Mouse (Mus musculus) lung, adult 2 months (tissue): ENCODE data around the gene Anxa8. TPM values are rescaled to one million over a fixed set of nuclear protein-coding genes. Genes with fewer than 3 reads are reported as not detected.

Source experiments
- DNase-seq: peaks from one replicate; pipeline ENCODE4 v3.0.0; 2022
- H3K4me1 ChIP-seq: fragments of 200-500 bp; 2 replicates; pipeline ENCODE4 v1.6.1; 2011; ENCODE audit warnings: low read length; ENCODE audit not compliant: control insufficient read depth, insufficient read depth
- H3K4me3 ChIP-seq: fragments of 200-500 bp; replicated peaks from 2 replicates; pipeline ENCODE3; 2011; ENCODE audit warnings: low read depth, mild to moderate bottlenecking, control low read depth, low read length; ENCODE audit errors: extremely low read depth
- CTCF ChIP-seq: fragments of 200-500 bp; IDR thresholded peaks from 2 replicates; pipeline ENCODE4 v1.5.1; 2011; ENCODE audit warnings: mild to moderate bottlenecking, low read length, control low read depth; ENCODE audit not compliant: insufficient read depth
- POLR2A ChIP-seq: fragments of 200-500 bp; IDR thresholded peaks from 2 replicates; pipeline ENCODE4 v1.6.1; 2011; ENCODE audit warnings: low read depth, mild to moderate bottlenecking, control low read depth, low read length, borderline replicate concordance; ENCODE audit errors: extremely low read depth
- WGBS: fragments of 180-500 bp; shearing (Covaris S2); methylation state at CpG from one replicate; pipeline ENCODE4 v1.1.7; 2018; 5-methylcytosine and 5-hydroxymethylcytosine counted together
- polyA plus RNA-seq: library from polyadenylated mRNA; depleted of rRNA; stranded (reverse); fragments of >200 nt; gene quantifications from 2 replicates; pipeline ENCODE4 v1.2.3, GENCODE M21; 2012

Gene Anxa8
- polyA plus RNA-seq, 1 experiment = 21.8 TPM

- 55% methylated on average over 4 of the region's 4 CpGs for WGBS
- Histone ChIP-seq H3K4me1 (no peaks in the 10 kb centered on the region), H3K4me3 (no peak overlapping the region)
- no peak for DNase-seq
- TF ChIP-seq CTCF = no peak
- TF ChIP-seq POLR2A = no peak
Observed at GRCm38 (mm10) chr14:34086806-34087205, 1.0 kb downstream of the Anxa8 start.

- no peak overlapping the region for H3K4me3 ChIP-seq
- TF ChIP-seq POLR2A (no peak), CTCF (no peak)
- no peak for DNase-seq
- 51% methylated on average over 2 of the region's 2 CpGs for WGBS
- H3K4me1 ChIP-seq = no peaks in the 10 kb centered on the region
Observed at GRCm38 (mm10) chr14:34087856-34088398, 2.1 kb downstream of the Anxa8 start.

- no peak for DNase-seq
- WGBS = 64% methylated on average over 8 of the region's 8 CpGs
- Histone ChIP-seq H3K4me1 (no peaks in the 10 kb centered on the region), H3K4me3 (no peak overlapping the region)
- no peak for TF ChIP-seq POLR2A
- no peak for TF ChIP-seq CTCF
Observed at GRCm38 (mm10) chr14:34089796-34090195, 4.0 kb downstream of the Anxa8 start.

- Histone ChIP-seq H3K4me1 (no peaks in the 10 kb centered on the region), H3K4me3 (no peak overlapping the region)
- no peak for DNase-seq
- 81% methylated on average over 5 of the region's 5 CpGs for WGBS
- TF ChIP-seq POLR2A (no peak), CTCF (no peak)
Observed at GRCm38 (mm10) chr14:34091475-34091874, 5.7 kb downstream of the Anxa8 start.

- no peak overlapping the region for H3K4me3 ChIP-seq
- WGBS = 84% methylated on average over 1 of the region's 1 CpGs
- TF ChIP-seq POLR2A = no peak
- TF ChIP-seq CTCF = no peak
Observed at GRCm38 (mm10) chr14:34092856-34093255, 7.1 kb downstream of the Anxa8 start.

GRCm38 (mm10) chr14:34096161-34096560 lies 10.4 kb downstream of the Anxa8 start:
- Histone ChIP-seq H3K4me3 (no peak overlapping the region), H3K4me1 (no peaks in the 10 kb centered on the region)
- DNase-seq = no peak
- 46% methylated on average over 5 of the region's 5 CpGs for WGBS
- TF ChIP-seq POLR2A = no peak
- TF ChIP-seq CTCF = no peak

More at GRCm38 (mm10) chr14:34092856-34093255, 7.1 kb downstream of the Anxa8 start:
- no peaks in the 10 kb centered on the region for H3K4me1 ChIP-seq
- DNase-seq = no peak

GRCm38 (mm10) chr14:34102601-34103000 lies 16.8 kb downstream of the Anxa8 start, which contains the start of gene A630023A22Rik:
A630023A22Rik (minus strand) TSS chr14:34102754.
- no peak for DNase-seq
- no peaks in the 10 kb centered on the region; the same call in 1 of the 2 replicates for H3K4me1 ChIP-seq
- 64% methylated on average over 5 of the region's 5 CpGs for WGBS
- no peak within 1 kb of the TSS for H3K4me3 ChIP-seq
- no peak for TF ChIP-seq POLR2A
- TF ChIP-seq CTCF = no peak

- no peak for TF ChIP-seq POLR2A
- TF ChIP-seq CTCF = no peak
Observed at GRCm38 (mm10) chr14:34103855-34104254, 18.1 kb downstream of the Anxa8 start.

GRCm38 (mm10) chr14:34104892-34105291 lies 19.1 kb downstream of the Anxa8 start:
- no peak overlapping the region for H3K4me3 ChIP-seq
- 19% methylated on average over 8 of the region's 8 CpGs for WGBS
- peak; percentile 68 for DNase-seq
- TF ChIP-seq CTCF (peak; percentile 69), POLR2A (no peak)
- H3K4me1 ChIP-seq = no peaks in the 10 kb centered on the region; the same call in 1 of the 2 replicates

More at GRCm38 (mm10) chr14:34103855-34104254, 18.1 kb downstream of the Anxa8 start:
- WGBS = 66% methylated on average over 3 of the region's 3 CpGs
- Histone ChIP-seq H3K4me1 (no peaks in the 10 kb centered on the region; the same call in 1 of the 2 replicates), H3K4me3 (no peak overlapping the region)
- DNase-seq = no peak

- DNase-seq = peak; percentile 44
- H3K4me1 ChIP-seq = no peaks in the 10 kb centered on the region; the same call in 1 of the 2 replicates
- no peak overlapping the region for H3K4me3 ChIP-seq
- TF ChIP-seq CTCF (peak; percentile 59), POLR2A (no peak)
- 63% methylated on average over 12 of the region's 12 CpGs for WGBS
Observed at GRCm38 (mm10) chr14:34106389-34107062, 20.7 kb downstream of the Anxa8 start.
